Mouse (Mus musculus) thymus, adult 2 months (tissue): ENCODE results near the gene Mrpl57. TPM values are rescaled to one million over a fixed set of nuclear protein-coding genes. Genes with fewer than 3 reads are reported as not detected.
A peak's percentile ranks its signal among the peaks of the same experiment; 100 is the strongest.

ENCODE experiments used
- DNase-seq: peaks from one replicate; pipeline ENCODE4 v3.0.0; 2021
- H3K27ac ChIP-seq: fragments of 200-500 bp; 2 replicates; pipeline ENCODE4 v1.5.1; 2012; ENCODE audit warnings: low read length, control low read depth; ENCODE audit not compliant: control insufficient read depth, insufficient read depth
- H3K27me3 ChIP-seq: fragments of 200-500 bp; 2 replicates; pipeline ENCODE4 v1.6.1; 2012; ENCODE audit warnings: mild to moderate bottlenecking, low read length, moderate library complexity, mixed read lengths; ENCODE audit not compliant: control insufficient read depth, insufficient read depth
- H3K36me3 ChIP-seq: fragments of 200-500 bp; 2 replicates; pipeline ENCODE4 v1.6.1; 2012; ENCODE audit warnings: mild to moderate bottlenecking, low read length, moderate library complexity; ENCODE audit not compliant: control insufficient read depth, insufficient read depth
- H3K4me1 ChIP-seq: fragments of 200-500 bp; replicated peaks from 2 replicates; pipeline ENCODE4 v1.6.1; 2012; ENCODE audit warnings: low read length; ENCODE audit not compliant: control insufficient read depth, insufficient read depth
- H3K4me3 ChIP-seq: fragments of 200-500 bp; 2 replicates; pipeline ENCODE4 v1.5.1; 2012; ENCODE audit warnings: mild to moderate bottlenecking, low read length, control low read depth, moderate library complexity; ENCODE audit not compliant: control insufficient read depth, insufficient read depth
- CTCF ChIP-seq: fragments of 200-500 bp; IDR thresholded peaks from 2 replicates; pipeline ENCODE4 v1.5.1; 2012; ENCODE audit warnings: mild to moderate bottlenecking, control low read depth, low read length, moderate library complexity, borderline replicate concordance; ENCODE audit not compliant: control insufficient read depth, poor library complexity, insufficient read depth; ENCODE audit errors: extremely low read depth
- POLR2A ChIP-seq: fragments of 200-500 bp; IDR thresholded peaks from 2 replicates; pipeline ENCODE4 v1.6.1; 2012; ENCODE audit warnings: mild to moderate bottlenecking, low read length, control low read depth, moderate library complexity; ENCODE audit not compliant: control insufficient read depth, poor library complexity, insufficient read depth; ENCODE audit errors: extremely low read depth
- WGBS: fragments of 180-500 bp; shearing (Covaris S2); methylation state at CpG from one replicate; pipeline ENCODE4 v1.1.7; 2018; 5-methylcytosine and 5-hydroxymethylcytosine counted together
- polyA plus RNA-seq: library from polyadenylated mRNA; depleted of rRNA; stranded (reverse); fragments of >200 nt; gene quantifications from 2 replicates; pipeline ENCODE4 v1.2.3, GENCODE M21; 2012; rRNA removed

Gene Mrpl57
- polyA plus RNA-seq: 81.4 and 82.1 TPM in 2 replicates

GRCm38 (mm10) chr14:57825788-57826751, at the start of gene Mrpl57, which contains the start of gene Ska3:
Gene Mrpl57, plus strand, starts transcription at chr14:57826234.
Gene Ska3, minus strand, starts transcription at chr14:57826185.
- WGBS: under 1% methylated on average over 96 of the region's 96 CpGs
- H3K36me3 ChIP-seq: no peaks in the 10 kb centered on the region
- peak; percentile 93 for DNase-seq
- H3K27ac ChIP-seq: peak within 1 kb of the TSS; percentile 7
- no peaks in the 10 kb centered on the region for H3K27me3 ChIP-seq
- peaks cover 2% of the 10 kb centered on the region for H3K4me1 ChIP-seq
- H3K4me3 ChIP-seq: peak within 1 kb of the TSS; percentile 87
- TF ChIP-seq CTCF (no peak; the same call in 1 of the 2 replicates), POLR2A (peak; percentile 98)

GRCm38 (mm10) chr14:57787406-57787805, 38.6 kb upstream of the Mrpl57 start:
- H3K4me3 ChIP-seq: no peak overlapping the region
- TF ChIP-seq CTCF: no peak
- no peak for TF ChIP-seq POLR2A
- H3K36me3 ChIP-seq: no peaks in the 10 kb centered on the region
- DNase-seq: no peak
- H3K27ac ChIP-seq: no peak overlapping the region
- 89% methylated on average over 4 of the region's 4 CpGs for WGBS
- no peaks in the 10 kb centered on the region for H3K27me3 ChIP-seq
- H3K4me1 ChIP-seq: no peaks in the 10 kb centered on the region

GRCm38 (mm10) chr14:57789311-57789710, 36.7 kb upstream of the Mrpl57 start:
- 91% methylated on average over 2 of the region's 2 CpGs for WGBS

GRCm38 (mm10) chr14:57789759-57790158, 36.3 kb upstream of the Mrpl57 start:
- TF ChIP-seq POLR2A: no peak
- no peak for TF ChIP-seq CTCF
- Histone ChIP-seq H3K36me3 (no peaks in the 10 kb centered on the region), H3K4me1 (no peaks in the 10 kb centered on the region), H3K27ac (no peak overlapping the region), H3K4me3 (no peak overlapping the region), H3K27me3 (no peaks in the 10 kb centered on the region)
- DNase-seq: no peak
- WGBS: 97% methylated on average over 9 of the region's 9 CpGs

More at GRCm38 (mm10) chr14:57789311-57789710, 36.7 kb upstream of the Mrpl57 start:
- Histone ChIP-seq H3K4me3 (no peak overlapping the region), H3K36me3 (no peaks in the 10 kb centered on the region), H3K27me3 (no peaks in the 10 kb centered on the region), H3K4me1 (no peaks in the 10 kb centered on the region), H3K27ac (no peak overlapping the region)
- DNase-seq: no peak
- TF ChIP-seq CTCF (no peak), POLR2A (no peak)

- no peak for TF ChIP-seq CTCF
- TF ChIP-seq POLR2A: no peak
- Histone ChIP-seq H3K27ac (no peak overlapping the region), H3K36me3 (no peaks in the 10 kb centered on the region), H3K4me3 (no peak overlapping the region), H3K27me3 (no peaks in the 10 kb centered on the region), H3K4me1 (no peaks in the 10 kb centered on the region)
- whole genome bisulfite sequencing: 96% methylated on average over 4 of the region's 4 CpGs
- no peak for DNase-seq
Observed at GRCm38 (mm10) chr14:57791171-57791570, 34.9 kb upstream of the Mrpl57 start.

DNA sequence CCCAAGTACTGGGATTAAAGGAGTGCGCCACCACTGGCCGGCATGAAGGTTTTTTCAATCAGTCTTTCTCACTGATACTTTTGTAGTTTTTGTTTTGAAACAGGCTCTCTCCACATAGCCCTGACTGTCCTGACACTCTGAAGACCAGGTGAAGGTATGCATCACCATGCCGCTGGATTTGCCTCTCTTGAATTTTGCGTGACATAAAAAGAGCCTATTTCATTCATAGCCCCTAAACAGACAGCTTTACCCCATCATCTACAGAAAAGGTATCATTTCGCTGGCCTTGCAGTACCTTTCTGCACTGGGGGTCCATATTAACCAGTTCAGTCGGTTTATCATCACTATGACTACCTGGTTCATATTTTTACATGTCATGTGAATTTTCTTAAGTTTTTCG, 28.5 kb upstream of the Mrpl57 start:
- peaks cover 4% of the 10 kb centered on the region for H3K36me3 ChIP-seq
- TF ChIP-seq POLR2A: no peak
- TF ChIP-seq CTCF: no peak
- peak; percentile 12 for DNase-seq
- H3K27me3 ChIP-seq: no peaks in the 10 kb centered on the region
- no peak overlapping the region; the same call in 1 of the 2 replicates for H3K4me3 ChIP-seq
- WGBS: 24% methylated on average over 7 of the region's 7 CpGs
- H3K4me1 ChIP-seq: peaks cover 4% of the 10 kb centered on the region
- H3K27ac ChIP-seq: no peak overlapping the region
